Mouse (Mus musculus): ENCODE results near the gene Zfp157. TPM values are rescaled to one million over a fixed set of nuclear protein-coding genes. Genes with fewer than 3 reads are reported as not detected.

Zfp157 gene
- 7.2 TPM for polyA plus RNA-seq (2014; fragmentation: Illumina TruSeq; extraction: RNeasy Lipid Tissue Mini Kit (QIAGEN cat#74804); ENCODE audit: low read depth, low replicate concordance)

DNA sequence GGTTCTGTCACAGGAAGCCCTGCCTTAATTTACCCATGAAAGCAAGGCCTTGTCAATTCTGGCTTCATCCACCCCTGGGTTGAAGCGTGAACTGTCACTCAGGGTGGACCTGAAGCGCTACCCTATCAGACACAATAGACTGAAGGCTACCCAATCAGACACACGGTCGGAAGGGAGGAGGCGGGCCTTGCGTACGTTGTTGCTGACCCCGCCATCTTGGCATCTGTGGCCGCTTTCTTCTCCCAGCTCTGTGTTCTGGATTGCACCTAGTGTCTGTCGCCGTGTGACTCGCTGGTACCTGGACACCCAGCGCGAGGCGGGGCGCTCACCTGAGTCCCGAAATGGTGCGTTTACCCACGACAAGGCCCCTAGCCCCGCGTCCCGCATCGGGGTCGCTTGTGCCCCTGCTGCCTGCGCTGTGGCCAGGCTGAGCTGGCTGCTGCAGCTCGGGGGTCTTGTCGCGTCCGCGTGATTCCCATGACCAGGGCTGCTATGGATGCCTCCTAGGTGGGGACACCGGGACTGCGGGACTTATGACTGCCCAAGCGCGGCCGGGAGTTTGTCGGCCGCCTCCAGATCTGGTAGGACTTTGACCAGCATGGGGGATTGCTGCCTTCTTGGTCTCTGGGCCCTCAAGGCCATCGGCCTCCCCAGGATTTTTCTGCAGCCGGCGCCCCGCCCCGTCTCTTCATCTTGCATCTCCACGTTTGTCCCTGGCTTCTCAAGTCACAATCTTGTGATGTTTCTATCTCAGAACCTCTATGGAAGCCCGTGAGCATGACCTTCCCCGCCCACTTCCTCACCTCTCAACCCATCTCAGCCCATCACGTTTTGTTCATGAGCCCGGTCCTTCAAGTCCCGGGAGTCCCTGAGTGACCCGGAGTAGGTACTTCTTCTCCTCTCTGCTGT is at the start of gene Zfp157:
Gene Zfp157 (plus strand): TSS at position 183 of the 909 bp plus-strand sequence.

Other genes starting within 250 kb of the Zfp157 start
- 0.29 TPM for gene Mblac1, start 247.2 kb upstream of the Zfp157 start, polyA plus RNA-seq (2014; fragmentation: Illumina TruSeq; extraction: RNeasy Lipid Tissue Mini Kit (QIAGEN cat#74804); ENCODE audit: low read depth, low replicate concordance)
- gene Nxpe5, start 215.6 kb upstream of the Zfp157 start, polyA plus RNA-seq (2014; fragmentation: Illumina TruSeq; extraction: RNeasy Lipid Tissue Mini Kit (QIAGEN cat#74804); ENCODE audit: low read depth, low replicate concordance) = not detected
- gene Lamtor4, start 186.0 kb upstream of the Zfp157 start, polyA plus RNA-seq (2014; fragmentation: Illumina TruSeq; extraction: RNeasy Lipid Tissue Mini Kit (QIAGEN cat#74804); ENCODE audit: low read depth, low replicate concordance) = 1.3 TPM
- 1.8 TPM for gene BC037034, start 177.4 kb upstream of the Zfp157 start, polyA plus RNA-seq (2014; fragmentation: Illumina TruSeq; extraction: RNeasy Lipid Tissue Mini Kit (QIAGEN cat#74804); ENCODE audit: low read depth, low replicate concordance)
- not detected for gene Gal3st4, start 168.6 kb upstream of the Zfp157 start, polyA plus RNA-seq (2014; fragmentation: Illumina TruSeq; extraction: RNeasy Lipid Tissue Mini Kit (QIAGEN cat#74804); ENCODE audit: low read depth, low replicate concordance)
- not detected for gene Gm43720, start 161.5 kb upstream of the Zfp157 start, polyA plus RNA-seq (2014; fragmentation: Illumina TruSeq; extraction: RNeasy Lipid Tissue Mini Kit (QIAGEN cat#74804); ENCODE audit: low read depth, low replicate concordance)
- gene Gpc2, start 161.5 kb upstream of the Zfp157 start, polyA plus RNA-seq (2014; fragmentation: Illumina TruSeq; extraction: RNeasy Lipid Tissue Mini Kit (QIAGEN cat#74804); ENCODE audit: low read depth, low replicate concordance) = 0.13 TPM
- not detected for gene Stag3, start 161.2 kb upstream of the Zfp157 start, polyA plus RNA-seq (2014; fragmentation: Illumina TruSeq; extraction: RNeasy Lipid Tissue Mini Kit (QIAGEN cat#74804); ENCODE audit: low read depth, low replicate concordance)
- gene Pvrig, start 99.5 kb upstream of the Zfp157 start, polyA plus RNA-seq (2014; fragmentation: Illumina TruSeq; extraction: RNeasy Lipid Tissue Mini Kit (QIAGEN cat#74804); ENCODE audit: low read depth, low replicate concordance) = not detected
- gene 1700123K08Rik, start 123.2 kb downstream of the Zfp157 start, polyA plus RNA-seq (2014; fragmentation: Illumina TruSeq; extraction: RNeasy Lipid Tissue Mini Kit (QIAGEN cat#74804); ENCODE audit: low read depth, low replicate concordance) = not detected
- 37.6 TPM for gene Zfp68, start 178.3 kb downstream of the Zfp157 start, polyA plus RNA-seq (2014; fragmentation: Illumina TruSeq; extraction: RNeasy Lipid Tissue Mini Kit (QIAGEN cat#74804); ENCODE audit: low read depth, low replicate concordance)
- gene A430033K04Rik, start 181.4 kb downstream of the Zfp157 start, polyA plus RNA-seq (2014; fragmentation: Illumina TruSeq; extraction: RNeasy Lipid Tissue Mini Kit (QIAGEN cat#74804); ENCODE audit: low read depth, low replicate concordance) = 5.4 TPM